Mouse (Mus musculus) naive thymus-derived CD4-positive, alpha-beta T cell, adult 2 months (primary cell): ENCODE measurements around the gene Prss46.
A peak's percentile ranks its signal among the peaks of the same experiment; 100 is the strongest.
"Not testable (repeated sequence)": the region's sequence is repeated elsewhere in the genome, so short reads cannot be mapped to it uniquely, and the experiment has no call there.

Experiments used
- DNase-seq: peaks from one replicate; pipeline ENCODE4 v3.0.0-alpha.2; 2011; ENCODE audit warnings: low read depth

The Prss46 gene

GRCm38 (mm10) chr9:110844206-110844605 is at the start of gene Prss46:
Gene Prss46, plus strand, starts transcription at chr9:110844506.
- DNase-seq, result no peak

- DNase-seq, result no peak
Observed at GRCm38 (mm10) chr9:110797013-110797412, 47.3 kb upstream of the Prss46 start.

- no peak for DNase-seq
Observed at GRCm38 (mm10) chr9:110797866-110798265, 46.4 kb upstream of the Prss46 start, which contains the start of gene Prss42. Gene Prss42, plus strand, starts transcription at chr9:110798166.

- no peak for DNase-seq
Observed at GRCm38 (mm10) chr9:110800834-110801479, 43.3 kb upstream of the Prss46 start.

GRCm38 (mm10) chr9:110803294-110803693 is 41.0 kb upstream of the Prss46 start:
- no peak for DNase-seq

GRCm38 (mm10) chr9:110810051-110810450 is 34.3 kb upstream of the Prss46 start:
- DNase-seq, result no peak

GRCm38 (mm10) chr9:110813789-110814188 is 30.5 kb upstream of the Prss46 start, which contains the start of gene Prss44:
Gene Prss44, plus strand, starts transcription at chr9:110813994.
- no peak for DNase-seq

GRCm38 (mm10) chr9:110820546-110820945 is 23.8 kb upstream of the Prss46 start:
- DNase-seq, result not testable (repeated sequence)

GRCm38 (mm10) chr9:110821436-110821835 is 22.9 kb upstream of the Prss46 start:
- DNase-seq, result no peak

- DNase-seq, result no peak
Observed at GRCm38 (mm10) chr9:110825426-110825825, 18.9 kb upstream of the Prss46 start.

- DNase-seq, result peak; percentile 74
Observed at GRCm38 (mm10) chr9:110825832-110826231, 18.5 kb upstream of the Prss46 start.

- no peak for DNase-seq
Observed at GRCm38 (mm10) chr9:110826390-110826789, 17.9 kb upstream of the Prss46 start, which contains the start of gene Prss43. Gene Prss43, plus strand, starts transcription at chr9:110826690.

- DNase-seq, result peak; percentile 46
Observed at GRCm38 (mm10) chr9:110833021-110833420, 11.3 kb upstream of the Prss46 start.

- no peak for DNase-seq
Observed at GRCm38 (mm10) chr9:110834411-110834810, 9.9 kb upstream of the Prss46 start, which contains the start of gene Prss45. Gene Prss45, plus strand, starts transcription at chr9:110834588.

- DNase-seq, result no peak
Observed at GRCm38 (mm10) chr9:110834961-110835360, 9.3 kb upstream of the Prss46 start.

- DNase-seq, result no peak
Observed at GRCm38 (mm10) chr9:110836112-110836511, 8.2 kb upstream of the Prss46 start.

- no peak for DNase-seq
Observed at GRCm38 (mm10) chr9:110840905-110841304, 3.4 kb upstream of the Prss46 start.

- DNase-seq, result no peak
Observed at GRCm38 (mm10) chr9:110841438-110841837, 2.9 kb upstream of the Prss46 start.

GRCm38 (mm10) chr9:110849162-110849561 is 4.9 kb downstream of the Prss46 start:
- no peak for DNase-seq

GRCm38 (mm10) chr9:110855903-110856302 is 11.6 kb downstream of the Prss46 start:
- DNase-seq, result no peak

- DNase-seq, result no peak
Observed at GRCm38 (mm10) chr9:110856920-110857319, 12.6 kb downstream of the Prss46 start.

GRCm38 (mm10) chr9:110857781-110858472 is 13.6 kb downstream of the Prss46 start, which contains the start of gene Prss50:
Gene Prss50, plus strand, starts transcription at chr9:110857967.
- peak; percentile 59 for DNase-seq

GRCm38 (mm10) chr9:110858523-110858922 is 14.2 kb downstream of the Prss46 start:
- DNase-seq, result no peak
